Mouse (Mus musculus): ENCODE results near the gene Krt20. TPM values are rescaled to one million over a fixed set of nuclear protein-coding genes. Genes with fewer than 3 reads are reported as not detected.

The Krt20 gene
- polyA plus RNA-seq (2014; fragmentation: Nextera tagmentation; extraction: Ambion mirVana), result not detected in 2 replicates

DNA sequence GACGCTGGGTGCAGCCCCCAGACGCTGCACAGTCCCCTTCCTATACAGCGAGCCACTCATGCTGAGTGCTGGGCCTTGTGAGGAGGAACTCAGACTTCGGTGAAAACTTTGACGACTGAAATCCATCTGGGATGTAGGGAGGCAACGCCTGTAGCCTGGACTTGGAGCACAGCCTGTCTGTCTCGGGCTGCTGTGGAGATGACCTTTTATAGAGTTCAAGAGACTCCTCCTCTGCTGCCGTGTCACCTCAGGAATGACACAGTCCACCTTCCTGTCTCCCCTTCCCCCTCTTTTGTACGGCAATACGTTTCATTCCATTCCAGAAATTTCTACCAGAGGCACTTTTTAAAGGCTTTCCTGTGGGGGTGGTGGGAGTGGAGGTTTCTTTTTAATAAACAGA lies at the start of gene Krt20:
TSS of gene Krt20 (minus strand) at position 179 of the 400 bp plus-strand sequence.
- WGBS, result 74% methylated on average over 10 of the region's 10 CpGs
- no peak within 1 kb of the TSS for H3K4me3 ChIP-seq (ENCODE audit: low read depth, low read length)
- no peak within 1 kb of the TSS for H3K27ac ChIP-seq (ENCODE audit: low read depth, low read length)
- no peak within 1 kb of the TSS for H3K9ac ChIP-seq (ENCODE audit: low read length)
- no peak within 1 kb of the TSS for H3K4me2 ChIP-seq (ENCODE audit: low read length)
- H3K9me3 ChIP-seq (replicated peaks; ENCODE audit: control insufficient read depth, low read length), result no peaks in the 10 kb centered on the region
- ATAC-seq (no peak), DNase-seq (ENCODE audit: low spot score) (no peak)
- H3K4me1 ChIP-seq (ENCODE audit: control insufficient read depth, insufficient read depth, low read length), result no peaks in the 10 kb centered on the region
- H3K27me3 ChIP-seq (replicated peaks; ENCODE audit: control insufficient read depth, insufficient read depth, low read length), result no peaks in the 10 kb centered on the region
- H3K36me3 ChIP-seq (ENCODE audit: control insufficient read depth, insufficient read depth, low read length), result no peaks in the 10 kb centered on the region

DNA sequence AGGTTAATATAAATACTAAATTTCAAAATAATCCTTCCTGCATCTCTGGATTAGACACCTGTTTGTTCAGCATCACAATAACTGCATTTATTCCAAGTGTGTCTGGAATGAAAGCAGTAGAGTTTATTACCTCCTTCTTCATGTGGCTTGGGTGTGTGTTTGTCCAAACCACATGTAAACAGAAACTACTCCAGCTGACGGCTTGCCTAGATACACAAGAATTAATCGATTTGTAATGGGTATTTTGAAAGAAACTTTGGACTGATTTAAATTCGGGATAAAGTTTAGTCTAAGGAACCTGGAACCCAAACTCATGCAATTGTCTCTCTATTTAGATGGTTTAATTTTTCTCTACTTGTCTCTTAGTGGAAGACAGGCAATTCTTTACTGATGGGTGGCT lies 37.0 kb upstream of the Krt20 start:
- DNase-seq (ENCODE audit: low spot score), result no peak
- 89% methylated on average over 3 of the region's 3 CpGs for WGBS

DNA sequence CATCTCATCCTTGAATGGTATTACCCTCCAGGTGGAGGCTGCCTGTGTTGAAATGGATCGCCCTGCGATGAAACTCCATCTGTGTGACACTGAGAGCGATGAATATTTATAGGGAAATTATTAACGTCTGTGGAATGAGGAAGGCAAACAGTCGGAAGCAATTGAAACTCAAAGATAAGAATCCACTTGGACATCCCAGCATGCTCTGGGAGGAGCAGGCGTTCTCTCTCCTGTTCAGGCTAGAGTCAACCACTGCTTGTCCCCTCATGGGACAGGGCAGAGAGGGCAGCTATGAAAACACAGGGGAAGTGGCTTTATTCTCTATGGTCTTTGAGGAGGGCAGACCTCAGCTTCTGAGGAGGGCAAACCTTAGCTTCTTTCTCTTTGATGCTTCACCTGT lies 35.5 kb upstream of the Krt20 start:
- H3K4me2 ChIP-seq (ENCODE audit: low read length), result no peak overlapping the region
- H3K9me3 ChIP-seq (replicated peaks; ENCODE audit: control insufficient read depth, low read length), result no peaks in the 10 kb centered on the region
- H3K27me3 ChIP-seq (replicated peaks; ENCODE audit: control insufficient read depth, insufficient read depth, low read length), result no peaks in the 10 kb centered on the region
- no peak overlapping the region for H3K9ac ChIP-seq (ENCODE audit: low read length)
- DNase-seq (ENCODE audit: low spot score) (no peak), ATAC-seq (no peak)
- H3K4me1 ChIP-seq (ENCODE audit: control insufficient read depth, insufficient read depth, low read length), result no peaks in the 10 kb centered on the region
- H3K27ac ChIP-seq (ENCODE audit: low read depth, low read length), result no peak overlapping the region
- no peak overlapping the region for H3K4me3 ChIP-seq (ENCODE audit: low read depth, low read length)
- no peaks in the 10 kb centered on the region for H3K36me3 ChIP-seq (ENCODE audit: control insufficient read depth, insufficient read depth, low read length)
- 86% methylated on average over 6 of the region's 6 CpGs for WGBS

More for the DNA sequence above, 37.0 kb upstream of the Krt20 start:
- Histone ChIP-seq H3K36me3 (ENCODE audit: control insufficient read depth, insufficient read depth, low read length) (no peaks in the 10 kb centered on the region), H3K4me3 (ENCODE audit: low read depth, low read length) (no peak overlapping the region), H3K27ac (ENCODE audit: low read depth, low read length) (no peak overlapping the region), H3K27me3 (replicated peaks; ENCODE audit: control insufficient read depth, insufficient read depth, low read length) (no peaks in the 10 kb centered on the region), H3K4me1 (ENCODE audit: control insufficient read depth, insufficient read depth, low read length) (no peaks in the 10 kb centered on the region), H3K9ac (ENCODE audit: low read length) (no peak overlapping the region), H3K9me3 (replicated peaks; ENCODE audit: control insufficient read depth, low read length) (no peaks in the 10 kb centered on the region), H3K4me2 (ENCODE audit: low read length) (no peak overlapping the region)
- ATAC-seq, result no peak

DNA sequence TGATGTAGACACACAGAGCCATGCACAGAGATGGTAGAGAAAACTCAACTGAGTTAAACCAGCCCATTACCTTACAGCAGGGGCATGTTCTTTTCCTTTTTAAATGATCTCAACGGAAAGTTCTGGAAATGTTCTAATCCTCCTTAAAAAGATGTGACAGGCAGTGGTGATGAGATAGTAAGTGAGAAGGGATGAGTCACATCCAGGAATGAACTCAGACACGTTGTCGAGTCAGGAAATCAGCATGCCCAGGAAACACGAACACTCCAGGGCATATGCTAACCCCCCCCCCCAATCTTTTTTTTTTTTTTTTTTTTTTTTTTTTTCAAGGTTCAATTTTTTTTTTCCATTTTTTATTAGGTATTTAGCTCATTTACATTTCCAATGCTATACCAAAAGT lies 34.5 kb upstream of the Krt20 start:
- Histone ChIP-seq H3K9ac (ENCODE audit: low read length) (no peak overlapping the region), H3K9me3 (replicated peaks; ENCODE audit: control insufficient read depth, low read length) (no peaks in the 10 kb centered on the region), H3K4me1 (ENCODE audit: control insufficient read depth, insufficient read depth, low read length) (no peaks in the 10 kb centered on the region), H3K27ac (ENCODE audit: low read depth, low read length) (no peak overlapping the region), H3K4me3 (ENCODE audit: low read depth, low read length) (no peak overlapping the region), H3K27me3 (replicated peaks; ENCODE audit: control insufficient read depth, insufficient read depth, low read length) (no peaks in the 10 kb centered on the region), H3K36me3 (ENCODE audit: control insufficient read depth, insufficient read depth, low read length) (no peaks in the 10 kb centered on the region), H3K4me2 (ENCODE audit: low read length) (no peak overlapping the region)
- no peak for ATAC-seq
- WGBS, result 91% methylated on average over 4 of the region's 4 CpGs
- no peak for DNase-seq (ENCODE audit: low spot score)

DNA sequence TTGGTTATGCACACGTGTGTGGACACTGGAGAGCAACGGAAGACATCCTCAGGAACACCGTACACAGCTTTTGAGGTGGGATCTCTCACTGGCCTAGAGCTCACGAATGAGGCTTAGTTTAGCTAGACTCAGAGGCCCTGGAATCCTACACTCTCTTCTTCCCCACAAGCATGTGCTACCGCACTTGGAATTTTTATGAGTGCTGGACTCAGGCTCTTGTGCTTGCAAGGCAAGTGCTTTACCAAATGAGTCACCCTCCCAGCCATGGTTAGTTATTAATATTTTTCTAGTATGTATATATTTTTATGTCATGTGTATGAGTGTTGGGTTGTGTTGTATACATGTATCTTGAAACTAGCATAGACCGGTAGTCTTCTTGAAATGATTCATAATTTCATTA lies 34.0 kb upstream of the Krt20 start:
- Histone ChIP-seq H3K36me3 (ENCODE audit: control insufficient read depth, insufficient read depth, low read length) (no peaks in the 10 kb centered on the region), H3K4me2 (ENCODE audit: low read length) (no peak overlapping the region), H3K4me3 (ENCODE audit: low read depth, low read length) (no peak overlapping the region), H3K4me1 (ENCODE audit: control insufficient read depth, insufficient read depth, low read length) (no peaks in the 10 kb centered on the region), H3K27me3 (replicated peaks; ENCODE audit: control insufficient read depth, insufficient read depth, low read length) (no peaks in the 10 kb centered on the region), H3K9ac (ENCODE audit: low read length) (no peak overlapping the region), H3K27ac (ENCODE audit: low read depth, low read length) (no peak overlapping the region), H3K9me3 (replicated peaks; ENCODE audit: control insufficient read depth, low read length) (no peaks in the 10 kb centered on the region)
- DNase-seq (ENCODE audit: low spot score) (no peak), ATAC-seq (no peak)
- 95% methylated on average over 6 of the region's 6 CpGs for WGBS

DNA sequence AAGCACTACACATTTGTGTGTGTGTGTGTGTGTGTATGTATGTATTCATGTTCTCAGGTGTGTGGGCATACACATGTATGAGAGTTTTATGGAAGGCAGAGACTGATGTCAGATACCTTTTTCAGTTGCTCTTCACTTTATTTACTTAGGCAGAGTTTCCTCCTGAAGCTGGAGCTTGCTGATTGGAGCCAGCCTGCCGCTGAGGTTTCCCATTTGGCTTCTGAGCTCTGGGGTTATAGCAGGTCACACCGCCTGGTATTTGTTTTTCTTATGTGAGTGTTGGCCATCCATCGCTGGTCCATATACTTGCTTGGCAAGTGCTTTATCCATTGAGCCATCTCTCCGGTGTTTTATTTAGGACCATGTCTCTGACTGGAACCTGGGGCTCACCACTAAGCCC lies 31.3 kb upstream of the Krt20 start:
- H3K4me1 ChIP-seq (ENCODE audit: control insufficient read depth, insufficient read depth, low read length), result no peaks in the 10 kb centered on the region
- no peak for ATAC-seq
- no peak overlapping the region for H3K27ac ChIP-seq (ENCODE audit: low read depth, low read length)
- 90% methylated on average over 4 of the region's 4 CpGs for WGBS
- no peak for DNase-seq (ENCODE audit: low spot score)
- H3K36me3 ChIP-seq (ENCODE audit: control insufficient read depth, insufficient read depth, low read length), result no peaks in the 10 kb centered on the region
- no peak overlapping the region for H3K4me3 ChIP-seq (ENCODE audit: low read depth, low read length)
- no peaks in the 10 kb centered on the region for H3K27me3 ChIP-seq (replicated peaks; ENCODE audit: control insufficient read depth, insufficient read depth, low read length)
- H3K9ac ChIP-seq (ENCODE audit: low read length), result no peak overlapping the region
- H3K9me3 ChIP-seq (replicated peaks; ENCODE audit: control insufficient read depth, low read length), result no peaks in the 10 kb centered on the region
- no peak overlapping the region for H3K4me2 ChIP-seq (ENCODE audit: low read length)

DNA sequence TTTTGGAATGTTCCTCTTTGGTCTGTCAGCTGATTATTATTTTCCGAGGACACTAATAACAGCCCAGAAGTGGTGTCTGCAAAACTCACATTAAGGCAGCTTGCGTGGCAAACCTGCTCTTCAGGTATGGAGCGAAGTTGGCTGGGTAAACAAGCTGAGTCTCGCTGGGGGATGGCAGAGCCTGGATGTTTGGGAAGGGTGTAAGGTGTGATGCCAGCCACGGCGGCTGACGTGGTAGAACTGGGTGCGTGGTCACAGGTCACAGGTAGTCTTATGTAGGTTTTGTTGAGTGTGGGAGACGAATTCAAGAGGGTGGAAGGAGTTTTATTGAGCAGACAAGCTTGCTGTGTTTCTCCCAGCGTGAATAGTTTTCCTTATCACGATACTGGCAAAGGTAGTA lies 30.6 kb upstream of the Krt20 start:
- ATAC-seq (no peak), DNase-seq (ENCODE audit: low spot score) (no peak)
- Histone ChIP-seq H3K27ac (ENCODE audit: low read depth, low read length) (no peak overlapping the region), H3K4me1 (ENCODE audit: control insufficient read depth, insufficient read depth, low read length) (no peaks in the 10 kb centered on the region), H3K36me3 (ENCODE audit: control insufficient read depth, insufficient read depth, low read length) (no peaks in the 10 kb centered on the region), H3K9ac (ENCODE audit: low read length) (no peak overlapping the region), H3K9me3 (replicated peaks; ENCODE audit: control insufficient read depth, low read length) (no peaks in the 10 kb centered on the region), H3K27me3 (replicated peaks; ENCODE audit: control insufficient read depth, insufficient read depth, low read length) (no peaks in the 10 kb centered on the region), H3K4me3 (ENCODE audit: low read depth, low read length) (no peak overlapping the region), H3K4me2 (ENCODE audit: low read length) (no peak overlapping the region)
- WGBS, result 89% methylated on average over 11 of the region's 11 CpGs

DNA sequence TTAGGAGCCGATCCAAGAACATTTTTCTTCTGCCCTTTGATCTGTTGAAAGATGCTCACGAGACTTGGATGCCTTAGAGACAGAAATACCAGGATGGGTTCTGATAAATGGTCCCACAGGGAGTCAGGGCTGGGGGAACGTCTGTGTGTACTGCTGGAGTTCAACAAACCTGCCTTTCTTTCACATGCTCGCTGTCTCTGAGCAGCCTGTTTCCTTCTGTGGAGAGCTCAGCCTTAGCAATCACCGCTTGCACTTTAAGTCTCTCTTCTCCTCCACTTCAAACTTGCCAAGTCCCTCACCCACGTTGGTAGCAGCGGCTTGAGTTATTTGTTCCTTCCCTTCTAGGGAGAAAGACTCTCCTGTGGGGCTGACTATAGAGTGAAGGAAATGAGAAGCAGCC lies 28.4 kb upstream of the Krt20 start:
- H3K4me2 ChIP-seq (ENCODE audit: low read length), result no peak overlapping the region
- ATAC-seq (no peak), DNase-seq (ENCODE audit: low spot score) (no peak)
- H3K9me3 ChIP-seq (replicated peaks; ENCODE audit: control insufficient read depth, low read length), result no peaks in the 10 kb centered on the region
- WGBS, result 55% methylated on average over 7 of the region's 7 CpGs
- H3K4me1 ChIP-seq (ENCODE audit: control insufficient read depth, insufficient read depth, low read length), result no peaks in the 10 kb centered on the region
- H3K27me3 ChIP-seq (replicated peaks; ENCODE audit: control insufficient read depth, insufficient read depth, low read length), result no peaks in the 10 kb centered on the region
- no peak overlapping the region; the same call in 1 of the 2 replicates for H3K9ac ChIP-seq (ENCODE audit: low read length)
- no peak overlapping the region for H3K4me3 ChIP-seq (ENCODE audit: low read depth, low read length)
- no peak overlapping the region for H3K27ac ChIP-seq (ENCODE audit: low read depth, low read length)
- H3K36me3 ChIP-seq (ENCODE audit: control insufficient read depth, insufficient read depth, low read length), result no peaks in the 10 kb centered on the region

DNA sequence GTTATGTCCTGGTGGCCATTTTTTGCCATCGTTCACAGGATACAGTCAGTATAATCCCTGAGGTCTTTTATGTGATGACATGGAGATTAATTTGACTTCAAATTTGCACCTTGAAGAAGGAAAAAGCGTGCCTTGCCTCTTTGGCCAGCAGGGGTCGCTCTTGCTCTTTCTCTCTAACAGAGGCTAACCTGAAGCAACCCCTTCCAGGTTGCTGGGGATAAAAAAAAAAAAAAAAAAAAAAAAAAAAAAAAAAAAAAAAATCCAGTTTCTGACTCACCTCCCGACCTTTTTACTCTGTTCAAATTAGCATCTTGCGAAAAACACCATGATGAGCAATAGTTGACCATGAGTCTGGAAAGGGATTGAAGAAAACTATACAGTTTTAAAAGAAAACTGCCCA lies 26.9 kb upstream of the Krt20 start:
- H3K4me2 ChIP-seq (ENCODE audit: low read length), result no peak overlapping the region
- H3K9me3 ChIP-seq (replicated peaks; ENCODE audit: control insufficient read depth, low read length), result no peaks in the 10 kb centered on the region
- no peaks in the 10 kb centered on the region for H3K27me3 ChIP-seq (replicated peaks; ENCODE audit: control insufficient read depth, insufficient read depth, low read length)
- H3K36me3 ChIP-seq (ENCODE audit: control insufficient read depth, insufficient read depth, low read length), result no peaks in the 10 kb centered on the region
- H3K27ac ChIP-seq (ENCODE audit: low read depth, low read length), result no peak overlapping the region
- DNase-seq (ENCODE audit: low spot score) (peak; percentile 91), ATAC-seq (no peak)
- no peaks in the 10 kb centered on the region for H3K4me1 ChIP-seq (ENCODE audit: control insufficient read depth, insufficient read depth, low read length)
- no peak overlapping the region for H3K9ac ChIP-seq (ENCODE audit: low read length)
- no peak overlapping the region for H3K4me3 ChIP-seq (ENCODE audit: low read depth, low read length)
- 6% methylated on average over 5 of the region's 5 CpGs for WGBS

Data from forebrain, embryonic 14.5 days (tissue).